Mouse (Mus musculus) embryonic fibroblast, embryonic 13.5 days (primary cell): Measurements from ENCODE around the gene Kcnj8.

Source experiments
- CTCF ChIP-seq: IDR thresholded peaks from 2 replicates; pipeline ENCODE4 v1.5.1; 2011; ENCODE audit warnings: mild to moderate bottlenecking, control low read depth, low read length, moderate library complexity, borderline replicate concordance; ENCODE audit not compliant: insufficient read depth
- POLR2A ChIP-seq: IDR thresholded peaks from 2 replicates; pipeline ENCODE4 v1.6.1; 2011; ENCODE audit warnings: low read depth, mild to moderate bottlenecking, control low read depth, low read length, moderate library complexity

- TF ChIP-seq POLR2A = no peak
- no peak for TF ChIP-seq CTCF
These were observed 29.2 kb downstream of the Kcnj8 start for GRCm38 (mm10) chr6:142542082-142542799.
